Mouse (Mus musculus): ENCODE results near the gene Alg11. TPM values are rescaled to one million over a fixed set of nuclear protein-coding genes. Genes with fewer than 3 reads are reported as not detected.
A peak's percentile ranks its signal among the peaks of the same experiment; 100 is the strongest.

Alg11 gene
- polyA plus RNA-seq (2016; fragmentation: Nextera tagmentation; extraction: Ambion mirVana), result 41.7 and 45.1 TPM in 2 replicates

- Histone ChIP-seq H3K4me3 (peak within 1 kb of the TSS; percentile 75), H3K9me3 (peaks cover 2% of the 10 kb centered on the region; the same call in 1 of the 2 replicates), H3K36me3 (replicated peaks) (peaks cover 35% of the 10 kb centered on the region), H3K27me3 (replicated peaks; ENCODE audit: low read depth, poor library complexity, severe bottlenecking) (peaks cover 28% of the 10 kb centered on the region), H3K27ac (replicated peaks) (peak within 1 kb of the TSS; percentile 79), H3K4me1 (peaks cover 12% of the 10 kb centered on the region)
- WGBS, result under 1% methylated on average over 35 of the region's 36 CpGs
- peak; percentile 99 for DNase-seq (ENCODE audit: low spot score)
Measured at GRCm38 (mm10) chr8:22060446-22060889, at the start of gene Alg11. Gene Alg11 (plus strand): TSS chr8:22060721.

DNA sequence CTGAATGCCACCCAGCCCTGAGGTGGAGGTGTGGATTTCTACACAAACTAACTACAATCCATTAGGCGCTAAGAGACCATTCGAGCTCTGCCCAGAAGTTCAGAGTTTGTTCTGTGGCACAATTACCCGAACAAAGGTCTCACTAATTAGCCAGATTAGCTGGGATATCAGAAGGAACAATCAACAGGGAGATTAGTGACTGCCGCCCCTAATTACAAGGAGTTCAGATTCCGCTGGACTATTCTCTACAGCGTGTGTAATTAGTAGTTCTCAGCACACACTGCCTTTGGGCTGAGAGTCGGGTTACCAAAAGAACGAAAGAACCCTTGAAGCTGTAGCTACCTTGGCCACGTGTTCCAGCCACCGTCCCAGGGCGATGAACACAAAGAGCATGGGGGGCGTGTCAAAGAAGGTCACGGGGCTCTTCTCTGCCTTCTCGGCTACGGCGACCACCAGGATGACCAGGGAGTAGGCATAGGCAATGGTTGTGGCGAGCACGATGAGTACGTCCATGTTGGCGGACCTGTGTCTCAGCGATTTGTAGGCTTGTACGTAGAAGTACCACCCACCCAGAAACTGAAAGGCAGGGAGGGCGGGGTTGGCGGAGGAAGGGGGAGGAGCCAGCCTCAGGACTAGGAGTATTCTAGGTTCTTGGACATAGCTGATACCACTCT lies 47.4 kb upstream of the Alg11 start:
- peaks cover 17% of the 10 kb centered on the region for H3K4me1 ChIP-seq
- WGBS, result 56% methylated on average over 24 of the region's 24 CpGs
- no peaks in the 10 kb centered on the region for H3K9me3 ChIP-seq
- no peaks in the 10 kb centered on the region for H3K36me3 ChIP-seq (replicated peaks)
- peaks cover 33% of the 10 kb centered on the region for H3K27me3 ChIP-seq (replicated peaks; ENCODE audit: low read depth, poor library complexity, severe bottlenecking)
- peak; percentile 43 for DNase-seq (ENCODE audit: low spot score)
- peak overlapping the region; percentile 39 for H3K4me3 ChIP-seq
- H3K27ac ChIP-seq (replicated peaks), result no peak overlapping the region

- Histone ChIP-seq H3K9me3 (no peaks in the 10 kb centered on the region), H3K27me3 (replicated peaks; ENCODE audit: low read depth, poor library complexity, severe bottlenecking) (peaks cover 23% of the 10 kb centered on the region), H3K36me3 (replicated peaks) (no peaks in the 10 kb centered on the region), H3K4me1 (peaks cover 18% of the 10 kb centered on the region), H3K27ac (replicated peaks) (no peak overlapping the region), H3K4me3 (no peak overlapping the region)
- WGBS, result 36% methylated on average over 7 of the region's 7 CpGs
- no peak for DNase-seq (ENCODE audit: low spot score)
Measured at GRCm38 (mm10) chr8:22017731-22018130, 42.8 kb upstream of the Alg11 start.

DNA sequence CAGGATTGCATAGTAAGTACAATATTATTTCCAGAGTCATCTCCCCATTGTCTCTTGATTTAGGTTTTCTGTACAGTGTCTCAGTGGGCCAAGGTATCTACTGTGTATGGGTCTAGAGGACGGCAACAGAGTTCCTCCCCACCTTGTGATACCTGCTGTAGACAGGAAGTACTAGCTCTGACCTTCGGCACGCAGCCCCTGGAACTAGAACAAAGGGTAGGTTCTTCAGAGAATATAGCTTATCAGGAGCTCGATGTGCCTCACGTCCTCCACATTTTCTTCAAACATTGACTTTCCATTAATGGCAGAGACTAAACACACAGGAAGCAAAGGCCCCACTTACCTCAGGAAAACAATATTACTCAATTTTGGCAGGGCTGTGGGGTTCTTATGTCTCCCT lies 41.0 kb upstream of the Alg11 start:
- Histone ChIP-seq H3K4me3 (no peak overlapping the region), H3K36me3 (replicated peaks) (no peaks in the 10 kb centered on the region), H3K27ac (replicated peaks) (no peak overlapping the region), H3K9me3 (no peaks in the 10 kb centered on the region), H3K27me3 (replicated peaks; ENCODE audit: low read depth, poor library complexity, severe bottlenecking) (peaks cover 22% of the 10 kb centered on the region), H3K4me1 (peaks cover 10% of the 10 kb centered on the region)
- DNase-seq (ENCODE audit: low spot score), result no peak
- WGBS, result 89% methylated on average over 5 of the region's 5 CpGs

GRCm38 (mm10) chr8:22022244-22022643 lies 38.3 kb upstream of the Alg11 start:
- no peaks in the 10 kb centered on the region for H3K27me3 ChIP-seq (replicated peaks; ENCODE audit: low read depth, poor library complexity, severe bottlenecking)
- no peak for DNase-seq (ENCODE audit: low spot score)
- no peaks in the 10 kb centered on the region for H3K36me3 ChIP-seq (replicated peaks)
- H3K27ac ChIP-seq (replicated peaks), result no peak overlapping the region
- H3K9me3 ChIP-seq, result no peaks in the 10 kb centered on the region
- no peak overlapping the region for H3K4me3 ChIP-seq
- WGBS, result 53% methylated on average over 7 of the region's 7 CpGs
- peaks cover 10% of the 10 kb centered on the region for H3K4me1 ChIP-seq

DNA sequence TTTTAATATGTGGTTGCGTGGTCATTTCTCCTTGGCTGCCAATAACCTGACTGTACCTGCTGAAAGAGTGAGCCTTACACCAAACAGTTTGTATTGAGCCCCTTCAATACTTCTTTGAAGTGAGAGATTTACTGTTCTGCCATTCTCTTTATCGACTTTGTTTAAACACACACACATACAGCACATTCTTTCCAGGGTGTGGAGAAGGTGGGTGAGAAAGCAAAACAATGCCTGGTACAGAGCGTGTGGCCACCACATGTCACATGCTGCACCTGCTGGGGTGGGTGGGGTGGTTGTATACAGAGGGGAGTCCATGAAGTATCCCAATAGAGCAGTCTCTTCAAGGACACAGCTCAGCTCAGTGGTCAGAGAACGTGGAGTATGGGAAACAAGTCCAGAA lies 35.3 kb upstream of the Alg11 start:
- no peak for DNase-seq (ENCODE audit: low spot score)

DNA sequence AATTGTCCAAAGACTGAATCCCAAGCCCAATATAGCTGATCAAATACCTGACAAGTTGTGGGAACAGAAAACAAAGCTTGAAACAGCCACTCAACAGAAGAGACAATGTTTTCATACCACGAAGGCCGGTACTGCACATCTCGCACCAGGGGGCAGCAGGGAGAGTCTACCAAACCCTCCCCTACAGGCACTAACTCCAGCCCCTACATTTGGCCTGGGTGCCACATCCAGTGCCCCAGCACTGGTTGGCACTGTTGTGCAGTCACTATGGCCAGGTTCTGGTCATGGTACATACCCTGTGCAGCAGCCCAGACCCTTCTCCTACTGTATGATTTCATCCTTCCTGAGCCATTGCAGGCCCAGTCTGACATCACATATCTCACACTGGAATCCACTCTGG lies 31.5 kb upstream of the Alg11 start:
- H3K4me3 ChIP-seq, result no peak overlapping the region
- H3K4me1 ChIP-seq, result no peaks in the 10 kb centered on the region
- H3K36me3 ChIP-seq (replicated peaks), result no peaks in the 10 kb centered on the region
- DNase-seq (ENCODE audit: low spot score), result no peak
- no peak overlapping the region for H3K27ac ChIP-seq (replicated peaks)
- no peaks in the 10 kb centered on the region for H3K27me3 ChIP-seq (replicated peaks; ENCODE audit: low read depth, poor library complexity, severe bottlenecking)
- WGBS, result 91% methylated on average over 3 of the region's 3 CpGs
- no peaks in the 10 kb centered on the region for H3K9me3 ChIP-seq

More for the DNA sequence above, 35.3 kb upstream of the Alg11 start:
- H3K27me3 ChIP-seq (replicated peaks; ENCODE audit: low read depth, poor library complexity, severe bottlenecking), result no peaks in the 10 kb centered on the region
- H3K4me3 ChIP-seq, result no peak overlapping the region
- no peaks in the 10 kb centered on the region for H3K9me3 ChIP-seq
- no peaks in the 10 kb centered on the region for H3K4me1 ChIP-seq
- H3K27ac ChIP-seq (replicated peaks), result no peak overlapping the region
- no peaks in the 10 kb centered on the region for H3K36me3 ChIP-seq (replicated peaks)
- 76% methylated on average over 4 of the region's 4 CpGs for WGBS

DNA sequence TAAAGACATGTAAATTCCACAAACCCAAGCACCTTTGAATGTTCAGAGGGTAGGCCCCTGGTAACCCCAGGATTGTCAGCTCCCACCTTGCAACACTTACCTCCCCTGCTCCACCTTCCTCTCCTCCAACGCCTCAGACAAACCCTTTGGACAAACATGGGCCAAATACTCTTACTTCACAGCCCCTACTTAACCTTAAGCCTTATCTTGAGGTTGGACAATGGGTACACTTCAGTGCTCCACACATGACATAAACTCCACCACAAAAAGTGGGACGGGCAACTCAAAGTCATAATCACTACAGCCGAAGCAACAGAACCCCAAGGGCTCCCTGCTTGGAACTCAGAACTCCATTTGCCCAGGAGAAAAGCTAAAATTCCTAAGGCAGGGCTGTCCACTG lies 29.5 kb upstream of the Alg11 start:
- Histone ChIP-seq H3K9me3 (no peaks in the 10 kb centered on the region), H3K27ac (replicated peaks) (no peak overlapping the region), H3K4me1 (no peaks in the 10 kb centered on the region), H3K36me3 (replicated peaks) (no peaks in the 10 kb centered on the region), H3K4me3 (no peak overlapping the region), H3K27me3 (replicated peaks; ENCODE audit: low read depth, poor library complexity, severe bottlenecking) (no peaks in the 10 kb centered on the region)
- WGBS, result 88% methylated on average over 3 of the region's 3 CpGs
- no peak for DNase-seq (ENCODE audit: low spot score)

DNA sequence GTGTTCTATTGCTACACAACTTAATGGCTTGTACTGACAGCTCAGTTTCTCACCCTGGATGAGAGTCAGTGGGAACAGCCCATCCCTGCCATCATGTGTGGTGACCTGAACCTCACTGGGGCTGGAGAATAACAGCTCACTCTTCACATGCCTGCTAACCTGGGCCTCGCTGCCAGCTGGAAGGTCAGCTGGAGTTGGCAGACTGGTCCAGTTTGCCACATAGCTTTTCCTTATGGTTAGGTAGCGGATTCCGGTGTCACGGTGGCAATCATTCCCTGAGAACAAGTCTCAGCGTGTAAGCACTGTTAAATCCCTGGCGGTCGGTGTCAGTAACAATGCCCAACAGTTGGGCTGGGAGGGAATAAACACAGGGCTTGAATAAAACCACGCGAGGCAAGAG lies 24.4 kb upstream of the Alg11 start:
- WGBS, result 92% methylated on average over 9 of the region's 9 CpGs
- Histone ChIP-seq H3K9me3 (no peaks in the 10 kb centered on the region), H3K4me3 (no peak overlapping the region), H3K27ac (replicated peaks) (no peak overlapping the region), H3K36me3 (replicated peaks) (no peaks in the 10 kb centered on the region), H3K27me3 (replicated peaks; ENCODE audit: low read depth, poor library complexity, severe bottlenecking) (peaks cover 9% of the 10 kb centered on the region; the same call in 1 of the 2 replicates), H3K4me1 (peaks cover 13% of the 10 kb centered on the region)
- DNase-seq (ENCODE audit: low spot score), result no peak

GRCm38 (mm10) chr8:22037022-22037421 lies 23.5 kb upstream of the Alg11 start:
- peaks cover 9% of the 10 kb centered on the region; the same call in 1 of the 2 replicates for H3K27me3 ChIP-seq (replicated peaks; ENCODE audit: low read depth, poor library complexity, severe bottlenecking)
- no peak overlapping the region for H3K4me3 ChIP-seq
- H3K27ac ChIP-seq (replicated peaks), result no peak overlapping the region
- no peaks in the 10 kb centered on the region for H3K36me3 ChIP-seq (replicated peaks)
- H3K9me3 ChIP-seq, result no peaks in the 10 kb centered on the region
- H3K4me1 ChIP-seq, result peaks cover 13% of the 10 kb centered on the region
- DNase-seq (ENCODE audit: low spot score), result no peak
- 83% methylated on average over 7 of the region's 7 CpGs for WGBS

DNA sequence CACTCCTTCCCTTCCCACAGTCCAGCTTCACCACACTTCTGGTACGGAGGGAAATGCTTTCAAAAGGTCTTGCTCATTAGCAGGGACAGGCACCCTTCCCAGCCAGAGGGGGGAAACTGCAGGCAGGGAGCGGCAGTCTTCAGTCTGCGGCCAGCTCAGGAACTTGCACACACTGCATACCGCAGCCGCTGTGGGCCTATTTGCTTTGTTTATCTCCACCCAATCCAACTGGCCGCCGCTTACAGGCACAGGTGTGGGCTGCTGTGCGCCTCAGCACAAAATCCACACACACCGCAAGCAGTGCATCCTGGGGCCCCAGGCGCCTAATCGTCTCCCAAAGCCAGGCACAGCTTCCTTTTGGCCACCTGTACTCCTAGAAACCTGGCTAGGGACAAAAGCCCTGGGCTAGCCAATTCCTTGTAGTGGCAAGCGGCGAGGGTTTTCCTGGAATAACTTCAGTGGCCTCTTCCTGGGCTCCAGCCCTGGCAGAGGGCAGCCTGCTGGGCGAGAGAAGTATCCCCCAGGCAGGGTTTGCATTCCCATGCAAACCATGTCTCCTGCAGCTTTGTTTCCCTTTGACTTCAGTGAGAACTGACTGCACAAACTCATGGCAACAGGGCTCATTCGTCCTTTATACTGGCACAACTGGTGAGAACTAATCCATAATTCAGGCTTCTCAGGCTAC lies 20.9 kb upstream of the Alg11 start:
- no peaks in the 10 kb centered on the region for H3K9me3 ChIP-seq
- 9% methylated on average over 15 of the region's 15 CpGs for WGBS
- peaks cover 24% of the 10 kb centered on the region for H3K4me1 ChIP-seq
- H3K27me3 ChIP-seq (replicated peaks; ENCODE audit: low read depth, poor library complexity, severe bottlenecking), result peaks cover 9% of the 10 kb centered on the region; the same call in 1 of the 2 replicates
- peak overlapping the region; percentile 44; the same call in 1 of the 2 replicates for H3K27ac ChIP-seq (replicated peaks)
- DNase-seq (ENCODE audit: low spot score), result peak; percentile 29
- peak overlapping the region; percentile 12; the same call in 1 of the 2 replicates for H3K4me3 ChIP-seq
- no peaks in the 10 kb centered on the region for H3K36me3 ChIP-seq (replicated peaks)

DNA sequence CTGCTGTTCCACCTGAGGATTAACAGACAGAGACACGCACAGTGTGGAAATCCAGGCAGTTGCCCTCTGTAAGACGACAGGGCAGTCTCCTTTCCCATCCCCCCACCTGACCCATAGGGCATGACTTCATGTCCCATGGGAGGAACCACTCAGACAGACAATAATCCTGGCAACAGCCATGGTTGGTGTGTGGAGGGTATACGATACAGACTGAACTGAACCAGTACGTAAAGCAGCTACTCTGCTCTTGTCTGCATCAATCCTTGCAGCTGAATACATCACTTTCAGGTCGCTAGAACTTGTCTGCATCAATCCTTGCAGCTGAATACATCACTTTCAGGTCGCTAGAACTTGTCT lies 20.4 kb upstream of the Alg11 start:
- H3K9me3 ChIP-seq, result no peaks in the 10 kb centered on the region
- 32% methylated on average over 6 of the region's 6 CpGs for WGBS
- no peak for DNase-seq (ENCODE audit: low spot score)
- H3K36me3 ChIP-seq (replicated peaks), result no peaks in the 10 kb centered on the region
- H3K4me1 ChIP-seq, result peaks cover 24% of the 10 kb centered on the region
- no peak overlapping the region for H3K27ac ChIP-seq (replicated peaks)
- peaks cover 9% of the 10 kb centered on the region; the same call in 1 of the 2 replicates for H3K27me3 ChIP-seq (replicated peaks; ENCODE audit: low read depth, poor library complexity, severe bottlenecking)
- no peak overlapping the region for H3K4me3 ChIP-seq

GRCm38 (mm10) chr8:22042515-22042914 lies 18.0 kb upstream of the Alg11 start:
- DNase-seq (ENCODE audit: low spot score), result no peak
- Histone ChIP-seq H3K4me1 (peaks cover 24% of the 10 kb centered on the region), H3K36me3 (replicated peaks) (no peaks in the 10 kb centered on the region), H3K27ac (replicated peaks) (no peak overlapping the region), H3K9me3 (no peaks in the 10 kb centered on the region), H3K27me3 (replicated peaks; ENCODE audit: low read depth, poor library complexity, severe bottlenecking) (peaks cover 9% of the 10 kb centered on the region; the same call in 1 of the 2 replicates), H3K4me3 (no peak overlapping the region)
- whole genome bisulfite sequencing, result 79% methylated on average over 3 of the region's 3 CpGs
